Mouse (Mus musculus) liver, embryonic 14.5 days (tissue): Measurements from ENCODE around the gene Dlx6.

Experiments used
- CTCF ChIP-seq: IDR thresholded peaks from 2 replicates; pipeline ENCODE4 v1.5.1; 2016; ENCODE audit warnings: antibody characterized with exemption, low read depth, control low read depth
- EP300 ChIP-seq: IDR thresholded peaks from 2 replicates; pipeline ENCODE4 v1.6.1; 2016; ENCODE audit warnings: antibody characterized with exemption, low read depth

DNA sequence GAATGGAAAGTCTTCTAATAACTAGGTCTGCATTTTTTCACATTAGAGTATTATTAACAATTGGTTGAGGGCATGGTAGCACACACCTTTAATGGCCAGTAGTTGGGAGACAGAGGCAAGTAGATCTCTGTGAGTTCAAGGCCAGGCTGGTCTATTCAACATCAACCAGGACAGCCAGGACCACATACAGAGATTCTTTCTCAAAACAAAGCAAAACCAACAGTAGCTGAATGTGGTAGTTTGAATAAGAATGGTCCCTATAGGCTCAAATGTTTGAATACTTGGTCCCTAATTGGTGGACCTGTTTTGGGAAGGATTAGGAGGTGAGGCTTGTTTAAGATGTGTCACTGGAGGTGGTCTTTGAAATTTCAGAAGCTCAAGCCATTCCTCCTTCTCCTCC, 37.8 kb upstream of the Dlx6 start:
- TF ChIP-seq CTCF (no peak), EP300 (no peak)
